Mouse (Mus musculus): Measurements from ENCODE around the gene Lrrc29.

Gene Lrrc29

DNA sequence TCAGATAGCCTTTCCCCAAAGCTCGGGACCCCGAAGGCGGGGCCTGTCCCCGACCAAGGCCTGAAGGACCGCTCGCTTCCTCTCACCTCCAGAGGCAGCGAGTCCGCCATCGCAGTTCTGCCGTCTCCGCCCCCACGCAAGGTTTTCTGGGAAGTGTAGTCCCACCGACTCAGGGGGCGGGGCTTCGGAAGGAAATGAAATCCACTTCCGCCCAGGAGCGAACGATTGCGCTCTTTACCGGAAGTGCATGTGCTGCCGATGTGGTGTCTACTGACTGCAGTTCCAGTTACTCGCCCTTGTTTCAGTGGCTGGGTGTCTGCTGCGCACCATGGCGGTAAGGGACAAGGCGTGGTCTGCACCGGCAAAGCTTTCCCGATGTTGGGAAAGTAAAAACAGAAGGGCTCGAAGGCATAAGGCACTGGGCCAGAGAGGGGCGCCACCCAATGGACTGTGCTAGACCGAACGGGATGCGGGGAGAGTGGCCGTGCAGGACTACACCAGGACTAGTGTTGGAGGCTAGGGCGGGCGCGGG is at the start of gene Lrrc29, which contains the start of gene Tmem208:
Gene Lrrc29, minus strand, starts transcription at position 138 of the 532 bp plus-strand sequence.
Gene Tmem208, plus strand, starts transcription at position 214 of the 532 bp plus-strand sequence.
- peak; percentile 97 for DNase-seq

- peak; percentile 66 for DNase-seq
Measured at GRCm38 (mm10) chr8:105374513-105374966, 48.5 kb upstream of the Lrrc29 start.

DNA sequence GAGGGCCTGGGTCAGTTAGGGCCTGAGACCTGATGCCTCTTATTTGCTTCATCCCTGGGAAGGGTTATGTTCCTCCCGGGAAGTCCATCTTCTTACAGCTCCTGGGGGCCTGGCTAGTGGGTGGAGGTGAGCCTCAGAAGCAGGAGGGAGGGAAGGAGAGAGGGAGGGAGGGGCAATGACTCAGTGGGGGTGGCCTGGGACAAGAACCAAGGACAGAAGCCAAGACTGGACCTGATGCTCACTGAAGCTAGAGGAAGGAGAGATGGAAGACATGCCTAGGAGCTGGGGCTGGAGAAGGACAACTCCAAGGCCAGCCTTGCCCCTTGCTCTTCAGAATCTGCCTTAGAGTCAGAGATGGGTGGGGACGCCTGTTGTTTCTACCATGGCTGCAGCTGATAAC is 47.0 kb upstream of the Lrrc29 start, which contains the start of gene Plekhg4:
Gene Plekhg4, plus strand, starts transcription at position 243 of the 400 bp plus-strand sequence.
- DNase-seq, result no peak

- DNase-seq, result no peak
Measured at GRCm38 (mm10) chr8:105372473-105372872, 46.4 kb upstream of the Lrrc29 start.

DNA sequence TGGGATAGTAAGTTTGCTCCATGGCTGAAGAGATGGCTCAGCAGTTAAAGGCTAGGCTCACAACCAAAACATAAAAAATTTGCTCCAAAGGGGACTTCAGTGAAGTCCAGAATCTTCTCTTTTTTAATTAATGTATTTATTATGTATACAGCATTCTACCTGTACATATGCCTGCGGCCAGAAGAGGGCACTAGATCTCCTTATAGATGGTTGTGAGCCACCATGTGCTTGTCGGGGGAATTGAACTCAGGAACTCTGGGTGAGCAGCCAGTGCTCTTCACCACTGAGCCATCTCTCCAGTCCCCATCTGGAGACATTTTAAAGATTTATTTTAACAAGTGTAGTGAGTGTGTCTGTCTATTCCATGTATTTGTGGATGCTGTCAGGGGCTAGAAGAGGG is 41.0 kb upstream of the Lrrc29 start:
- peak; percentile 36 for DNase-seq

DNA sequence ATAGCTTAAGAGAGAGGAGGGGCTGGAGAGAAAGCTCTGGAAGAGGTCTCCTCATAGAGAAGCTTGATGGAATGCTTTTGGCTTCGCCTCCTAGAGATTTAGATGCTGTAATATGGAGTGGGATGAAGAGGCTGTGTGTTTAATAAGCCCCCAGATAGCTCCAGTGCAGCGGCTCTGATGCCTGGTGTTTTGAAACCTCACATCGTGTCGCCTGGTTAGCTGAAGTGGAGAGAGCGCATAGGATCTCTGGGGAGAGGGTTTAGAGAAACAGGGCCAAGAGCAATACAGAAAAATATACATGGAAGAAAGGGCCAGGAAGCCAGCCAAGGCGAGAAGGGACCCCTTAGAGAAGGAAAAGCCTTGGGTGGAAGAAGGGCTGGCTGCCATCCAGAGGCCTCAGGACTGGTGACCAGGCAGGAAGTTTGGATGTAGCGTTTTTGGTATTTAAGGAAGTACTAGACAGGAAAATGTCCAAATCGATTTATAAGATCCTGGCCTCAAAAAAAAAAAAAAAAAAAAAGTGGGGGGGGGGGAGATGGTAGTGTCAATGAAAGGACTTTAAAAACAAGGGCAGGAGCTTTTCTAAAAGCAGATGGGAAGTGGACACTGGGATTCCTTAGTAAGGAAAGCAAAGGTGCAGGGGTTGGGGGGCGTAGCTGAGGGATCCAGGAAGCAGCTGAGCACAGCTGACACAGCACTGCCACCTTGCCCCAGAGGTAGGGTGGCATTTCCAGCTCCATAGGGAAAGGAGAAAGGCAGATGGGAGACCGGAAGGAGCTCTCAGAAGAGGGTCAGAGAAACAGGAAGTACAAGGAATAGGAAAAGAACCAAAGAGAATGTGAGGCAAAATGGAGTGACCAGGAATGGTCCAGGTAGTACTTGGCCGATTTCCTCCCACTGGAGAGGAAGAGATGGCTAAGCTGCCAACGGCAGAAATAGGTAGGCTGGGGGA is 35.9 kb upstream of the Lrrc29 start:
- DNase-seq, result no peak

- peak; percentile 75 for DNase-seq
Measured at GRCm38 (mm10) chr8:105359646-105360045, 33.6 kb upstream of the Lrrc29 start.

DNA sequence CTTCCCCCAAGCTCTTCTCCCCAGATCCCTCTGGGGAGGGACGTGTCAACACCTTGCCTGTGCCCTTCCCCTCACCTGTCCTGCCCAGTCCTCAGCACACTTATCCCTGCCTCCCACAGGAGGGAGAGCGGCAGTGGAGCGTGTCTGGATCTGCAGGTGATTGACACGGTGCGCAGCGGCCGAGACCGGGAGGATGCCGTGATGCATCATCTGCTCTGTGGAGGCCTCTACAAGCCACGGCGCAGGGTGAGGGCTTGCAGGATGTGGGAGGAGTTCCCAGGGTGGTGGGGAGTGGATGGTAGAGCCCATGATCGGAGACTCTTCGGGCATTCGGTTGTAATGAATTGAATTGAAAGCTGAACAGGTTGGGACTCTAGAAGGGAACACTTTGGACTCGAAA is 33.1 kb upstream of the Lrrc29 start:
- DNase-seq, result peak; percentile 17

GRCm38 (mm10) chr8:105356681-105357080 is 30.6 kb upstream of the Lrrc29 start:
- DNase-seq, result no peak

DNA sequence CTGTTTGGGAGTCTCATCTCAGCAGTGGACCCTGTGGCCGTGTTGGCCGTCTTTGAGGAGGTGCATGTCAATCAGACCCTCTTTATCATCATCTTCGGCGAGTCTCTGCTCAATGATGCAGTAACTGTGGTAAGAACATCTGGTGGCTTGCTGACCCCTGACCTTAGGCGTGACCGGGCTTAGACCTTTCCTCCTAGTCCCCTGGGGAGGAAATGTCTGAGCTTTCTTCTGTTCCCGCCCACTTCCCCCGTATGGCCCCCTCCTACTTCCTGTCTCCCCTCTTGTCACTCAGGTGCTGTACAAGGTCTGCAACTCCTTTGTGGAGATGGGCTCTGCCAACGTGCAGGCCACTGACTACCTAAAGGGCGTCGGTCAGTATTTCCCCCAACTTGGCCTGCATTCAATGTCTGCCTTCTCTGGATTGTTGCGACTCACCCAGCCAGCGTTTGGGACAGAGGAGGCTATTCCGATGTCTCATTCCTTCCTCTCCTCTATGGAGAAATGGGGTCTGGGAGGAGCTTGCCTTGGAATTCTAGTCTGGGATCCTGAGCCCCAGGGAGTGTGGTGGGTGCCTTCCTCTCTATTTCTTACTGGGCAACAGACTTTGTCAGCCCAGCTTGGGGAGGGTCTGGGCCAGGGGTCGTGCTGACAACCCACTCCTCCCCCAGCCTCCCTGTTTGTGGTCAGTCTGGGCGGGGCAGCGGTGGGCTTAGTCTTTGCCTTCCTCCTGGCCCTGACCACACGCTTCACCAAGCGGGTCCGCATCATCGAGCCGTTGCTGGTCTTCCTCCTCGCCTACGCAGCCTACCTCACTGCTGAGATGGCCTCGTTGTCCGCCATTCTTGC is 29.3 kb upstream of the Lrrc29 start:
- DNase-seq, result no peak

DNA sequence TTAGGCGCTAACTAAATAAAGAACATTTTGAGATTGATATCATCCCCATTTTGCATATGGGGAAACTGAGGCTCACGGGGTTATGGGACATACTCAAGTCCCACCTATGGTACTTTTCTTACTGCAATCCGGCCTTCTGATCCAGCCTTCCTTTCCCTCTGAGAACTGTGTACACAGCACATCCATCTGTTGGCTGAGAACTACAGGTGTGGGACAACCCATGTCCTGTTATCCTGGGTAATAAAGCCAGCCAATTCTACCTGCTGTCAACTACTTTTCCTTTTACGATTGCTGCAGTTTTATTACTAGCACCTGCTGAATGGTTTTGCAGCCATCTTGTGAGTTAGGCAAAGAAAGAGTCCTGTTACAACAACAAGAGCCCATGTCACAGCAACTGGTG is 28.5 kb upstream of the Lrrc29 start:
- no peak for DNase-seq

DNA sequence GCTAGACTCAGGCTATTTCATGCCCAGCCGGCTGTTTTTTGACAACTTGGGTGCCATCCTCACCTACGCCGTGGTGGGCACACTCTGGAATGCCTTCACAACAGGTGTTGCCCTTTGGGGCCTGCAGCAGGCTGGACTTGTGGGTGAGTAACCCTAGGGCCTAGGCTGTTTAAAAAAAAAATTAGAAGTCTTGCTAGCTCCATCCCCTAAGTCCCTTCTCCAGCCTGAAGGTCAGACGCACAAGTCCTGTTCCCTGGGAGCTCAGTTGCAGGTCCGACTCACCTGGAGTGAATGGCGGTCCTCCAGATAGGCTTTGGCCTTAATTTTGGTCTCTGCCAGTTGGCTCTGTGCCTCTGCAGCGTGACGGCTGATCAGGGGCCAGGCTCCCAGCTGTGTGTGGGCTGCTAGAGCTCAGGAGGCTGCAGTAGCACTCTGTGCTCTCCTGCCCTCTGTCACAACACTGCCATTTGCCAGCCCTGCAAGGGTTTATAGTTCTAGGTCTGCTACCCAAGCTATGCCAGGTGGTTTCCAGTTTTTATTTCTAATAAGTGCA is 27.6 kb upstream of the Lrrc29 start:
- no peak for DNase-seq

DNA sequence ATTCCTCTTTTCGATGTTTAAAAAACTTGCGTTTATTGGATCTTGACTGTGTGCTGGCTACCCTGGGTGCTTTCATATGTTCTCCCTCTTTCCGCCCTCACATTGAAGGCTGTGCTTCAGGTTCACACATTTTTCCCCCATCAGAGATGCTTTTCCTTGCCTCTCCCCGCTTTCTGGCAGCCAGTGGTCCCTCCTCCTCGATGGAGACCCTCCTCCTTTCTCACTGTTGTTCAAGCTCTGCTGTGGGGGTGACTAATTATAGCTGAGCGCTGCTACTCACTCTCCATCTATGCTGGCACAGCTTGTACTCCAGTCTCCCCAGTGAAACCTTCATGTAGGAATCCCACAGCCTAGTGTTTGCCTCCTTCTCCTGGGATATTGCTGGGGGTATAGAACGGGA is 24.1 kb upstream of the Lrrc29 start:
- peak; percentile 24 for DNase-seq

DNA sequence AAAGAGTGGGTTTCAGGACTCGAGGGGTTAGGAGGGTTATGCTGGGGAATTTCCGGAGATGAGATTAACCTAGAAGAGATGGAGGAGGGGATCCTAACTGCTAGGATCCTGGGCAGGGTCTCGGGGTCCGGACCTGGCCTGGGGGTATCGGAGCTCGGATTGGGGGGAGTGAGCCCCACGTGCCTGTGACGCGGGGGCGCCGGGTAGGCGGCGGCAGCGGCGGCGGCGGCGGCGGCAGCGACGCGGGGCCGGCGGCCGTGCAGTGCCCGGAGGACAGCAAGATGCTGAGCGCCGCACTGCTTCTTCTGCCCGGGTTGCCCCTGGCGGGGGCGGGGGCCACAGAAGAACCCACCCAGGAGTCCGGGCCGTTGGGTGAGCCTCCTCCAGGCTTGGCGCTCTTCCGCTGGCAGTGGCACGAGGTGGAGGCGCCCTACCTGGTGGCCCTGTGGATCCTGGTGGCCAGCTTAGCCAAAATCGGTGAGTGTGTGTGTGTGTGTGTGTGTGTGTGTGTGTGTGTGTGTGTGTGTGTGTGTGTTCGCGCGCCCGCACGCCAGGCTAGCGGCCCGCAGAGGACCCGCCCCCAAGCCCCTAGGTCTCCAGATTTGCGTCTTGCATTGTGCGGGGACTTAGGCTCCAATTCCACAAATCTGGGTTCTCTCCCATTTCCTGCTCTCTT is 23.2 kb upstream of the Lrrc29 start:
- DNase-seq, result peak; percentile 63

- peak; percentile 79 for DNase-seq
Measured at GRCm38 (mm10) chr8:105348450-105349095, 22.5 kb upstream of the Lrrc29 start, which contains the start of gene Slc9a5. Gene Slc9a5, plus strand, starts transcription at chr8:105348843.

DNA sequence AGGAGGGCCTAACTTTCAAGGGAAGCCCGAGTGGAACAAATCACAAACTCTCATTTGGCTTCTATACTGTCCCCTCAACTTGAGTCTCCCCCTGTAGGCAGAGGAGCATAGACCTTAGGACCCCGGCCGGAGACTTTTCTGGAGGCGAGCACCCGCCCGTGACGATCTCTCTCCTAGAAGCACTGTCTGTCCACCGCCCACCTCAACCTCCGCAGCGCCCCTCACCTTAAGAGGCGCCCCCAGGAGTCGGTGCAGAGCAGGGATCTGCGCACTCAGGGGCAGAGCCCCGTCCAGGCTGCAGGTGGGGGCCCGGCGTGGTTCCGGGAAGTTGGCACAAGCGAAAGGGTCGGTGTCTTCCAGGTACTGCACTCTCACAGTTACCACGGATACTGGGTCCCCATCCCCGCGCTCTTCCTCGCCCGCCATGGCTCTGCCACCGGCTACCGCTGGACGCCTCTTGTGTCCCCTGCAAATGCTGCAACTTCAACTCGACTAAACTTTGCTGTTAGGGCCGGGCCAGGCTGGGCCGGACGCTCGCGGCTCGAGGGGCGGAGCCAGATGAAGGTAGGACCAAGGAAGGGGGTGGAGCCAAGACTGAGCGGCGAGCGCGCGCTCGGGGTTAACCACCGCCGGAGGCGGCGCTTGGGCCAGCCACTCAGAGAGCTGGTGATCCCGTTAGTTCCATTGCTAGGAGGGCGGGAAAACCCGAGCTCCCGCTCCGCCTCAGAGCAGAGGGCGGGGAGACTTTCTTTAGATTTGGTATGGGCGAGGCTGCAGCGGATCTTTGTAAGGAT is 21.5 kb upstream of the Lrrc29 start, which contains the start of gene Fhod1:
Gene Fhod1, minus strand, starts transcription at position 526 of the 794 bp plus-strand sequence.
- peak; percentile 95 for DNase-seq

DNA sequence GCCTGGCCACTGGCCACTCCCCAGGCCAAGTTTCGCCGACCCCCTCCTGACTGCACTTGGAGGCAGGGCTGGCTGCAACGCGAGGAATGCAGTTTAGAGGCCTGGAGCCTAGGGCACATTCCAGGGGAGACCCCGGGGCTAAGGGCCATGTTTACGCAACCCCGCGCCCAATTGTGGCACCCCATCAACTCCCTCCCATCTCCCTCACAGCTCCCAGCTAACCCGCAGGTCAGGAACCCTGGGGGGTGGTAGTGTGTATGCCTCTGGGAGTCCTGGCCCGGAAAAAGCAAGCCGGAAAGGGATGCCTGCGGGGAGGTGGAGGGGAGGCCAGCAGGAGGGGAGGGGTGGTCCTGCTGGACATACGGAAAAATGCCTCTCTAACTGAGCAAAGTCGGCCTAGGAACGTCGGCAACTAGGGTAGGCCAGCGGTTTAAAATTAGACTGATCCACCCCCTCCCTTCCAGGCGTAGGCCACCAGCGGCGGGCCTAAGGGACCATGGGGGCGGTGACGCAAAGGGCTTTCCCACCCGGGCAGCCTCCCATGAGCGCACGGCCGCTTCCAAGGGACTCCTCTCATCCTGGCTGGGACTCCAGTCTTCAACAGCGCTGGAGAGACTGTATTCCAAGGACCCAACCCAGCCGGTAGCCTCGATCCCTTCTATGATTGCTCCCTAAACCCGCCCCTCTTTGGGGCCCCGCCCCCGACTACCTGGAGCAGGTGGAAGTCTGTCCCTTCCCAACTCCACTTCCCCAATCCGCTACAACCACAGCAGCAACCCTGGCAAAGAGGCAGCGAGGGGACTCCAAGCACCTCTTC is 20.7 kb upstream of the Lrrc29 start:
- DNase-seq, result peak; percentile 55

GRCm38 (mm10) chr8:105345061-105345975 is 19.2 kb upstream of the Lrrc29 start:
- DNase-seq, result no peak

All from retina, postnatal 1 day (tissue).